Mouse (Mus musculus) heart, embryonic 14.5 days (tissue): ENCODE results near the gene A630001G21Rik. TPM values are rescaled to one million over a fixed set of nuclear protein-coding genes. Genes with fewer than 3 reads are reported as not detected.

Experiments used
- ATAC-seq: fragments of 200-750 bp; cut with Nextera tagmentation; 2 replicates; pipeline ENCODE4 v1.8.0; 2017; ENCODE audit warnings: low read depth, moderate TSS enrichment; ENCODE audit not compliant: insufficient number of reproducible peaks, insufficient read depth, low FRiP score
- H3K27ac ChIP-seq, 2 experiments: fragments of 200-500 bp in 1 of 2; fragments of 300-500 bp in 1 of 2; sonication (generic) in 1 of 2; replicated peaks in 1 of 2; 2 replicates each; pipeline ENCODE4 v1.5.1; 2012 to 2014; ENCODE audit warnings: low read depth in 2 of 2, low read length in 2 of 2, control low read depth in 1 of 2, mild to moderate bottlenecking in 1 of 2, mixed read lengths in 1 of 2; ENCODE audit not compliant: control insufficient read depth in 1 of 2, insufficient read depth in 1 of 2
- H3K27me3 ChIP-seq: fragments of 300-500 bp; sonication (generic); 2 replicates; pipeline ENCODE4 v1.6.1; 2014; ENCODE audit warnings: mild to moderate bottlenecking, low read length, control low read depth; ENCODE audit not compliant: control insufficient read depth, insufficient read depth
- H3K36me3 ChIP-seq: fragments of 300-500 bp; sonication (generic); 2 replicates; pipeline ENCODE4 v1.6.1; 2014; ENCODE audit warnings: mild to moderate bottlenecking, control low read depth, low read length, mixed read lengths; ENCODE audit not compliant: control insufficient read depth, insufficient read depth
- H3K4me1 ChIP-seq, 2 experiments: fragments of 200-500 bp in 1 of 2; fragments of 300-500 bp in 1 of 2; sonication (generic) in 1 of 2; 2 replicates each; pipeline ENCODE4 v1.6.1; 2012 to 2014; ENCODE audit warnings: low read length in 2 of 2, control low read depth in 1 of 2, mixed read lengths in 1 of 2; ENCODE audit not compliant: control insufficient read depth in 2 of 2, insufficient read depth in 2 of 2
- H3K4me2 ChIP-seq: fragments of 300-500 bp; sonication (generic); 2 replicates; pipeline ENCODE4 v1.6.1; 2014; ENCODE audit warnings: mild to moderate bottlenecking, low read length
- H3K4me3 ChIP-seq, 2 experiments: fragments of 200-500 bp in 1 of 2; fragments of 300-500 bp in 1 of 2; sonication (generic) in 1 of 2; 2 replicates each; pipeline ENCODE4 v1.5.1; 2012 to 2014; ENCODE audit warnings: low read length in 2 of 2, mild to moderate bottlenecking in 2 of 2, control low read depth in 1 of 2, low read depth in 1 of 2, moderate library complexity in 1 of 2; ENCODE audit not compliant: control insufficient read depth in 1 of 2, insufficient read depth in 1 of 2
- H3K9ac ChIP-seq: fragments of 300-500 bp; sonication (generic); 2 replicates; pipeline ENCODE4 v1.6.1; 2014; ENCODE audit warnings: mild to moderate bottlenecking, low read length
- H3K9me3 ChIP-seq: fragments of 300-500 bp; sonication (generic); 2 replicates; pipeline ENCODE4 v1.6.1; 2016; ENCODE audit warnings: low read length, control low read depth; ENCODE audit not compliant: control insufficient read depth
- WGBS: fragments of 180-500 bp; shearing (Covaris S2); extraction: QIAGEN DNeasy Blood & Tissue Kit; methylation state at CpG from one replicate; pipeline ENCODE4 v1.1.7; 2014; 5-methylcytosine and 5-hydroxymethylcytosine counted together
- polyA plus RNA-seq: library from polyadenylated mRNA; unstranded; fragments of >200 nt; fragmentation: Nextera tagmentation; extraction: Ambion mirVana; gene quantifications from 2 replicates; pipeline ENCODE4 v1.2.1, GENCODE M21; 2014

A630001G21Rik gene
- polyA plus RNA-seq, 1 experiment from 2014 or later = 1.4 TPM

GRCm38 (mm10) chr1:85734511-85734910 lies 43.9 kb downstream of the A630001G21Rik start:
- WGBS = 72% methylated on average over 1 of the region's 1 CpGs
- Histone ChIP-seq H3K4me3 (no peak overlapping the region), H3K27ac (no peak overlapping the region), H3K27me3 (no peaks in the 10 kb centered on the region), H3K9ac (no peak overlapping the region), H3K4me2 (no peak overlapping the region), H3K4me1 (peaks cover 0 to 5% of the 10 kb centered on the region in 2 experiments; a peak in 1 of 4 replicates), H3K36me3 (no peaks in the 10 kb centered on the region), H3K9me3 (no peaks in the 10 kb centered on the region)
- ATAC-seq = no peak

DNA sequence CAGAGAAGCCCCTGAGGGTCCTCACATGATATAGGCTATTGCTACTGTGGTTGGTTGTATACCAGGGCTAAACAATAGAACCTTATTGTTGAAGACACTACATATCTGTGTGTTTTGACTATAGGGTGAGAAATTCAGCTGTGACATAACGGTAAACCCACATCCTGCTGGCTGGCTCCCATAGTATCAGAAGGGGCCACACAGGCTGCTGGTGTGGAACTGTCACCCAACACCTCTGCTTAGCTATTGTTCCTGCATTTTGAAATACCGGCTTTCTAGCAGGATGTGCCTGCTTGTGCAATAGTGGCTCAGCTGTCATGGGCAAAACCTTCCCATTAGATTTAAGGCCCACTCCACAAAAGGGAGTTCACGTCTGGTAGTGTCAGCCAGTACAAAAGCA lies 45.9 kb downstream of the A630001G21Rik start:
- no peaks in the 10 kb centered on the region for H3K9me3 ChIP-seq
- no peak overlapping the region for H3K4me2 ChIP-seq
- no peak overlapping the region for H3K4me3 ChIP-seq
- no peak overlapping the region for H3K9ac ChIP-seq
- no peaks in the 10 kb centered on the region for H3K27me3 ChIP-seq
- no peak overlapping the region for H3K27ac ChIP-seq
- ATAC-seq = no peak
- WGBS = 89% methylated on average over 3 of the region's 3 CpGs
- peaks cover 0 to 5% of the 10 kb centered on the region in 2 experiments; a peak in 1 of 4 replicates for H3K4me1 ChIP-seq
- no peaks in the 10 kb centered on the region for H3K36me3 ChIP-seq

- 71% methylated on average over 6 of the region's 6 CpGs for WGBS
- no peak overlapping the region for H3K27ac ChIP-seq
- ATAC-seq = no peak
Measured at GRCm38 (mm10) chr1:85730471-85730870, 48.0 kb downstream of the A630001G21Rik start.

DNA sequence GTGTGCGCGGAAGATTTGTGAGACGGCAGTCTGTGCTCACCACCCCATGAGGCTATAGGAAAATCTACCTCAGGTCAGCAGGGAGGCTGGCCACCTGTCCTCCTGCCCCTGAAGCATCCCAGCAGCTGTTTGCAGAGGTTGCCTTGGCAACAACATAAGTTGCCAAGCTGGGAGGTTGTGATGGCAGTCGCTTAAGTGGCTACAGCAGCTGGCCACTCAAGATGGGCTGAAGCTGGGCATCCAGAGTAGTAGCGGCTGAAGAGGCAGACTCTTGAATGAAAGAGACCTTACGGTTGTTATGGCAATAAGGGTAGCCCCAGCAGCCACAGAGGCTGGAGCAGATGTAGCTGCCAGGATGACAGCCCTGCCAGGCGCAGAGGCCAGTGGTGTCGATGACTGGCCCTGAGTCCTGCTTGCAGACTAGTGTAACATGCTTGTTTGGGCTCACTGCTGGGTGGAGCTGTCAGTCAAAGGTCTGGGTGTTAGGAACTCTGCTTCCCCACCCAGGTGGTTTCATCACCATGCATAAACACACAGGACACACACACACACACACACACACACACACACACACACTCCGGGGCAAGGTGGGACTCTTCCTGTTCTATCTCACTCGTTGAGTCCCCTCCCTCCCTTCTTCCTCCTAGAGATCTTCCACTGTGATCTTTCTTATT lies 58.1 kb downstream of the A630001G21Rik start:
- Histone ChIP-seq H3K4me2 (no peak overlapping the region), H3K4me3 (no peak overlapping the region), H3K27me3 (no peaks in the 10 kb centered on the region), H3K9ac (no peak overlapping the region), H3K36me3 (no peaks in the 10 kb centered on the region), H3K9me3 (no peaks in the 10 kb centered on the region), H3K4me1 (peaks cover 14 to 18% of the 10 kb centered on the region in 2 experiments; a peak in 3 of 4 replicates), H3K27ac (no peak overlapping the region)
- WGBS = 57% methylated on average over 10 of the region's 10 CpGs
- no peak for ATAC-seq

More at GRCm38 (mm10) chr1:85730471-85730870, 48.0 kb downstream of the A630001G21Rik start:
- no peaks in the 10 kb centered on the region for H3K36me3 ChIP-seq
- no peak overlapping the region for H3K4me2 ChIP-seq
- H3K4me3 ChIP-seq = no peak overlapping the region
- H3K9ac ChIP-seq = no peak overlapping the region
- H3K27me3 ChIP-seq = no peaks in the 10 kb centered on the region
- no peaks in the 10 kb centered on the region for H3K4me1 ChIP-seq
- H3K9me3 ChIP-seq = no peaks in the 10 kb centered on the region

- peak overlapping the region; percentile 4; the same call in 1 of the 2 replicates for H3K4me2 ChIP-seq
- peaks cover 14 to 18% of the 10 kb centered on the region in 2 experiments; a peak in 3 of 4 replicates for H3K4me1 ChIP-seq
- no peak overlapping the region; the same call in 1 of the 2 replicates for H3K9ac ChIP-seq
- peak; percentile 46; the same call in 1 of the 2 replicates for ATAC-seq
- no peaks in the 10 kb centered on the region for H3K36me3 ChIP-seq
- no peak overlapping the region for H3K4me3 ChIP-seq
- no peaks in the 10 kb centered on the region for H3K9me3 ChIP-seq
- H3K27me3 ChIP-seq = no peaks in the 10 kb centered on the region
- peak overlapping the region; percentile 57 to 68 for H3K27ac ChIP-seq
- 26% methylated on average over 4 of the region's 4 CpGs for WGBS
Measured at GRCm38 (mm10) chr1:85719049-85719448, 59.4 kb downstream of the A630001G21Rik start.

DNA sequence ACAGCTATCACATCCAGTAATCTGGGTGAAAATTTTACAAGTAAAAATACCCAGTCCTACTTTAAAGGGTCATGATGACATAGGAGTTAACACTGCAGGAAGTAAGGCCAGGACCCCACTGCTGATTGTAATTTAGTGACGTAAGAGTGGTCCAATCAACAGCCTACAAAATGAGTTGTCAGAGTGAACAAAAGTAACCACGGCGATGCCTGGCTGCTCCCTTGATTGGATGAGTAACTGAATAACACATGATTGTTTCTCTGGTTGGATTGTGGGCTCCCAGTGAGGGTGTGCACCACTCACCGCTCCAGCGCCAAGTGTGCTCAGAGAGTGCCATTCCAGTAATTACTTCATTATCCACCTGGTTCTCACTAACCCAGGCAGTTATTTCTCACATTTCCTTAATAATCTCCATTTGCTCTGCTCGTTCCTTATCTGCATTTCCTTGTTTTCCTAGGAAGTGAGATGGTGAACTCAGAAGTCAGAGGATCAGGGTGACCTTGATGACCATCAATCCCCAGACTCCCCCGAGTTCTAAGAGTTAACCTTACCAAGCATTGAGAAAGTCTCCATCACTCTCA lies 61.9 kb downstream of the A630001G21Rik start:
- no peak for ATAC-seq
- no peak overlapping the region for H3K4me3 ChIP-seq
- H3K4me1 ChIP-seq = peaks cover 14 to 18% of the 10 kb centered on the region in 2 experiments; a peak in 3 of 4 replicates
- no peak overlapping the region for H3K4me2 ChIP-seq
- no peak overlapping the region for H3K9ac ChIP-seq
- no peaks in the 10 kb centered on the region for H3K36me3 ChIP-seq
- 65% methylated on average over 7 of the region's 7 CpGs for WGBS
- no peaks in the 10 kb centered on the region for H3K27me3 ChIP-seq
- H3K9me3 ChIP-seq = no peaks in the 10 kb centered on the region
- H3K27ac ChIP-seq = no peak overlapping the region

DNA sequence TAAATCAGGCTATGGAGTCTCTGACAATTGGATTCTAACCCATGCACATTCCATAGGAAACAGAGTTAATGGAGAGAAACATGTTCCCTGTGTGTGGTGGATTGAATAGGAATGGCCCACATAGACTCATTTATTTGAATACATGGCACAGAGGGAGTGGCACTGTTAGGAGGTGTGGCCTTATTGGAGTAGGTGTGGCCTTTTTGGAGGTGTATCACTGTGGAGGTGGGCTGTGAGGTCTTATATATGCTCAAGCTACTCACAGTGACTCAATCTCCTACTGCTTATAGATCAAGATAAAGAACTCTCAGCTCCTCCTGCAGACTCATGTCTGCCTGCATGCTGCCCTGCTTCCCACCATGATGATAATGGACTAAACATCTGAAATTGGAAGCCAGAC lies 63.9 kb downstream of the A630001G21Rik start:
- no peak for ATAC-seq
- Histone ChIP-seq H3K4me3 (no peak overlapping the region), H3K27me3 (no peaks in the 10 kb centered on the region), H3K36me3 (no peaks in the 10 kb centered on the region), H3K9me3 (no peaks in the 10 kb centered on the region), H3K9ac (no peak overlapping the region), H3K27ac (no peak overlapping the region), H3K4me1 (peaks cover 6 to 12% of the 10 kb centered on the region in 2 experiments; a peak in 3 of 4 replicates), H3K4me2 (no peak overlapping the region)
